Mouse (Mus musculus) 3T3-L1 (cell line): ENCODE results near the gene Appbp2.
A peak's percentile ranks its signal among the peaks of the same experiment; 100 is the strongest.

ENCODE experiments used
- DNase-seq: peaks from one replicate; pipeline ENCODE4 v3.0.0-alpha.2; 2015; ENCODE audit warnings: low read depth, low spot score

The Appbp2 gene

GRCm38 (mm10) chr11:85234990-85235841, at the start of gene Appbp2:
Gene Appbp2, minus strand, starts transcription at chr11:85235130.
- peak; percentile 89 for DNase-seq

GRCm38 (mm10) chr11:85281219-85281878, 46.4 kb upstream of the Appbp2 start:
- no peak for DNase-seq

DNA sequence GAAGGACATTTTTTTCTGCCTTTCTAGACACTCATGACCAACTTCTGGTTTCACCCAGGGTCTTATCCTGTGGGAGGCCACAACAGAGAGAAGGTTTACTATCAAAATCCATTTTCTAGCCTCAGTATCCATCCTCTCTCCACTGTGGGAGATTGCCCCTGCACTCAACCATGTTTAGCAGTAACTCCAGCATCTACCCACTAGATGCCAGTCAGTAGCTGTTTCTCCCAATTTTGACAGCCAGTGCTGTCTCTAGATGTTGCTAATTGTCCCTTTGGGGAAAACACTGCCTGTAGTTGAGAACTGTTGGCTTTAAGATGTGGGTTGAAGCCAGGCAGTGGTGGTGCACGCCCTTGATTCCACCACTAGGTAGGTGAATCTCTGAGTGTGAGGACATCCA, 43.2 kb upstream of the Appbp2 start:
- DNase-seq, result peak; percentile 27

GRCm38 (mm10) chr11:85277609-85278008, 42.7 kb upstream of the Appbp2 start:
- peak; percentile 70 for DNase-seq

GRCm38 (mm10) chr11:85275151-85275550, 40.2 kb upstream of the Appbp2 start:
- DNase-seq, result peak; percentile 20

GRCm38 (mm10) chr11:85273299-85273698, 38.4 kb upstream of the Appbp2 start:
- DNase-seq, result peak; percentile 25

DNA sequence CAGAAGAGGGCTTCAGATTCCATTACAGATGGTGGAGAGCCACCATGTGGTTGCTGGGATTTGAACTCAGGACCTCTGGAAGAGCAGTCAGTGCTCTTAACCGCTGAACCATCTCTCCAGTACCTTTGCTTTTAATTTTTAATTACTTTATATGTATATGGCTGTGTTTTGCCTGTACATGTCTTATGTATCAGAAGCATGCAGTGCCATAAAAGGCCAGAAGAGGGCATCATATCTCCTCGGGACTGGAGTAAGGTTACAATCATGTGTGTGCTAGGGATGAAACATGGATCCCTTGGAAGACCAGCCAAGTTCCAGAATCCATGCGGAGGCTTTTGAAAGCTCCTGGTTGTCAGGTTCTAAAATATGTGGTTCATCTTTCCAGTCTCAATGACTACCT, 35.7 kb upstream of the Appbp2 start:
- peak; percentile 69 for DNase-seq

DNA sequence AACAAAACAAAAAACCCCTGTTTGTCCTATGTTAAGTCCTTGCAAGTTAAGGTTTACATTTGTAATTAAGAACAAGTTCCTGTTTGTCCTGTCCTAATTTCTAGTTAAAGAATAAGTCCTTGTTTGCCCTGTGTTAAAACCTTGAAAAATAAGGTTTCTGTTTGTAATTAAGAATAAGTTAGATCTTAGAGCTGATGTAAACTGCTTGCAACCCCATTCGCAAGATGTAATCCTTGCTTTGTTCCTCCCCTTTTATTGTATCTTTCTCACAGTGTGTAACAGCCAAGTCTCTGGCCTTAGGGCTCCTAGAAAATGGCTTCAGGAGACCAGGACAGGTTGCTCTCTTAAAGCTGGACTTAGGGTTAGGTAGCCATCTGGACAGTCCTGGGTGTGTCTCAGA, 32.5 kb upstream of the Appbp2 start:
- peak; percentile 25 for DNase-seq

- peak; percentile 89 for DNase-seq
Observed at GRCm38 (mm10) chr11:85264635-85265034, 29.7 kb upstream of the Appbp2 start.

- peak; percentile 84 for DNase-seq
Observed at GRCm38 (mm10) chr11:85261192-85261591, 26.3 kb upstream of the Appbp2 start.

- DNase-seq, result no peak
Observed at GRCm38 (mm10) chr11:85258966-85259365, 24.0 kb upstream of the Appbp2 start.

GRCm38 (mm10) chr11:85255471-85256027, 20.6 kb upstream of the Appbp2 start:
- no peak for DNase-seq

DNA sequence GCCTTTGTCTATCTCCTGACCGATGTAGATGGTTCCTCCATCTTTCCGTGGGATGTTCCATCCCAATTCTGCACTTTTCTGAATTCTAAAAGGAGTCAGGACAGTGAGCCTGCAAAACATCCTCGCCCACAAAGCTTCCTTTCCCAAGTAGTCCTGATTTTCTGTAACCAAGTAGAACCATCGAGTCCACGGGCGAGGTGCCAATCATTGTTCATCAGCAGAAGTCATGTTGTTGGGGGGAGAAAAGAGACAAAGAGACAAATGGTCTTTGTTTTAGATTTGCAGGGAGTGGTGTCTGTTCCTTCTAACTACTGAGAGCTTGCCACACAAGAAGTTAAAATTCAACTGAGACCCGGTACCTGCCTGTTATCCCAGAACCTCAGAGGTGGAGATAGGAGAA, 18.7 kb upstream of the Appbp2 start:
- DNase-seq, result no peak

GRCm38 (mm10) chr11:85253006-85253405, 18.1 kb upstream of the Appbp2 start:
- DNase-seq, result no peak

DNA sequence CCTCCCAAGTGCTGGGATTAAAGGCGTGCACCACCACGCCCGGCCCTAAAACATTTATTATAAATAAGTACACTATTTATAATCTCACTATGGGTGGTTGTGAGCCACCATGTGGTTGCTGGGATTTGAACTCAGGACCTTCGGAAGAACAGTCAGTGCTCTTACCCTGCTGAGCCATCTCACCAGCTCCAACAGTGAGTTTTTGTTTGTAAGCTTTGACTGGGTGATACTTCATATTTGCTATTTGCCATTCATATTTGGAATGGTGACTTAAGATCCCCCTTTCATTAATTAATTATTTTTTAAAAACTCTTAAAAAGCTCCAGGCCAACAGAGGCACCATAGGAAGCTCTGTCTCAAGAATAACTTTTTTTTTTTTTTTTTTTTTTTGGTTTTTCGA, 17.0 kb upstream of the Appbp2 start:
- no peak for DNase-seq

- DNase-seq, result peak; percentile 77
Observed at GRCm38 (mm10) chr11:85250467-85250866, 15.5 kb upstream of the Appbp2 start.

DNA sequence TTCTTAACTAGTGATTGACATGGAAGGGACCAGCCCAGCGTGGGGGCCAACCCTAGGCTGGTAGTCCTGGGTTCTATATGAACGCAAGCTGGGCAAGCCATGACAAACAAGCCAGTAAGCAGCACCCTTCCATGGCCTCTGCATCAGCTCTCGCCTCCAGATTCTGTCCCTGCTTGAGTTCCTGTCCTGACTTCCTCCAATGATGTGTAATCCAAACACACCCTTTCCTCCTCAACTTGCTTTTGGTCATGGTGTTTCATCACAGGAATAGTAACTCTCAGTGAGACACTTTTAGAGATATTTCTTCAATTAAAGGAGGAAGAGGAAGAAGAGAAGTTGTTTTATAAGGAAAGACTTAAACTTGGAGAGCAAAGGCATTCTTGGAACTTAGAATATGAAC, 14.4 kb upstream of the Appbp2 start:
- DNase-seq, result no peak

DNA sequence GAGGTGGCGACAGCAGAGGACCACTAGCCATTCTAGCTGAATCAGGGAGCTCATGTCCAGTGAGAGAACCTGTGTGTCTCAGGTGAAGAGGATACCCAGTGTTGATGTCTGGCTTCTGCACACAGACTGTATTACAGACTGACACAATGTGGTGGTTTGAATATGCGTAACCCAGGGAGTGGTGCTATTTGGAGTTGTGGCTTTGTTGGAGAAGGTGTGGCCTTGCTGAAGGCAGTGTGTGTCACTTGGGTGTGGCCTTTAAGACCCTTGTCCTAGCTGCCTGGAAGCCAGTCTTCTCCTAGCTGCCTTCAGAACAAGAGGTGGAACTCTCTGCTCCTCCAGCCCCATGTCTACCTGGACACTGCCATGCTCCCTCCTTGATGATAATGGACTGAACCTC, 13.2 kb upstream of the Appbp2 start:
- no peak for DNase-seq

DNA sequence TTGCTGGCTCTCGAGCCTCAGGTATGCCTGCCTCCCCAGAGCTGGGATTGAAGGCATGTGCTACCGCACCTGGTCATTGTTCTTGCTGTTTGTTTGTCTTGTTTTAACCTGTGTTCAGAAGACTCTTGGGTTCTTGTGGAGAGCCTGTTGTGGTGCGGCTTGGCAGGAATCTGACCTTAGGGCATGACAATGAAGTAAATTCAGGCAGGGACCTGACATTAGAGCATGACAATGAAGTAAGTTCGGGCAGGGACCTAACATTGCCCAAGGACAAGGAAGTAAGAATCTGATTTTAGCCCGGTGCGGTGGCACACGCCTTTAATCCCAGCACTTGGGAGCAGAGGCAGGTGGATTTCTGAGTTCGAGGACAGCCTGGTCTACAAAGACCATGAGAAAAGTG, 6.3 kb upstream of the Appbp2 start:
- DNase-seq, result no peak

DNA sequence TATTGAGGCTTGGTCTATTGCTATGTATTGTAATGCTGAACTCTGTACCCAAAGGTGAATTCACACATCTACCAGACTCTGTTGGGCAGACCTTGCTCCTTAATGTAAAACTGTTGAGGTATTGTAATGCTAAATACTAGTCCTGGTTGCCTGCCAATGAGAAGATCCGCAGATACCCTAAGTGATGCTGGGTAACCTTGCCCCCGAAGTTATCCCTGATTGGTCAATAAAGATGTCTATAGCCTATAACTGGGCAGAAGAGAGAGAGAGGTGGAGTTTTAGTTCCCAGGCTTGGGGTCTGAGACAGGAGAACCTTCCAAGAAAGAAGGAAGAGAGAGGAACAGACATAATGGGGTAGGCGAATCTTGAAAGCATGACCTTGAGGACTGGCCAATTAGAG, 5.3 kb upstream of the Appbp2 start:
- DNase-seq, result no peak

DNA sequence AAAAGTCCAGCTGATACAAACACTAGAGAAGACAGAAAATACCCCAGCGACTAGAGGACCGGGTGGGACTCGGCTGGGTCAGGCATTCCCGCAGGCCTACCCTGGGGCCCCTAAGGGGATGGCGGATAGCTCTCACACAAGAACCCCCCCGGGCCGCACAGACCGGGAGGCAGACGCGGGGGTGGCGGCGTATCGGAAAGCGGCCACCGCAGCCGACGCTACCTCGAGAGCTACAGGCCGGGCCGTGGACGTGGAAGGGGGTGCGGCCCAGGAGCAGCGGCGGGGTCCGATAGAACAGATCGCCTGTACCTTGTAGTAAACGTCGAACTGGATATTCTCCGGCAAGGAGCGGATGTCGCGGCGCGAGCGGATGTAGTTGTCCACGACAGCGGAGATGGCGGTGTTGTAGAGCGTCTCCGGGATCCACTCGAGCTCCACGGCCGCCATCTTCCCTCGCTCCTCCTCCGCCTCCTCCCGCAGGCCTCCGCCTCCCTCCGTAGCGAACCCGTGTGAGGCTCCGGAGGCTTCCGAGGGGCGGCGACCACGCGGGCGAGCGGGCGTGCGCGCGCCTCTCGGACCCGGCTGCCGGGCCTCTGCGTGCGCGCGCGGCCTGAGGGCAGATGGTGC, 454 bp downstream of the Appbp2 start:
- DNase-seq, result peak; percentile 75

DNA sequence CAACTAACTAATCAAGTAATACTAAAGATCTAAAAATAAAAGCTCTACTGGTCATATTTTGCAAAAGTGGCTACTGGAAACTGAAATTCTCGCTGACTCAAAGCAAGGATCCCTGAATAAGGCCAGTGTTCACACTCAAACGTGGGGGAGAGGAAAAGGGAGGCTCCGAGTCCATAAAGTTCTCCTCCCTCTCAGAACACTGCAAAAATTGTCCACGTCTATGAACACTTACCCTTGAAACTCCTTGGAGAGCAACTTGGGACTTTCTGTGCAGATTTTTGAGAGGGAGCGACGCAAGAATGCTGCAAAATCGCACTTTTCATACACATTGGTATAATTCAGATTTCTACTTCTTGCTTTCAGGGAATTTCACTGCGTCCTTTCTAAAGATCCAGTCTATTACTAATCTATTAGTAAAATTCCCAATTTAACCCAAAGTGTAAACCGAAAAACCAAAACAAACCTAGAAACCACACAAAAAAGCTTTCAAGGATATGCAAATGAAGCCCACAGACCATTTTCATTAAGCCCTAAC, 1.2 kb downstream of the Appbp2 start:
- peak; percentile 43 for DNase-seq
